Mouse (Mus musculus) limb, embryonic 11.5 days (tissue): ENCODE measurements around the gene Ank3. TPM values are rescaled to one million over a fixed set of nuclear protein-coding genes. Genes with fewer than 3 reads are reported as not detected.

ENCODE experiments used
- ATAC-seq: fragments of 200-750 bp; cut with Nextera tagmentation; 2 replicates; pipeline ENCODE4 v1.8.0; 2017; ENCODE audit warnings: low read depth; ENCODE audit not compliant: insufficient number of reproducible peaks, low FRiP score, low TSS enrichment
- DNase-seq: peaks from one replicate; pipeline ENCODE4 v3.0.0-alpha.2; 2015; ENCODE audit warnings: low spot score
- H3K27ac ChIP-seq: fragments of 300-500 bp; sonication (generic); replicated peaks from 2 replicates; pipeline ENCODE4 v1.5.1; 2014; ENCODE audit warnings: low read depth, mild to moderate bottlenecking, low read length
- H3K27me3 ChIP-seq: fragments of 300-500 bp; sonication (generic); 2 replicates; pipeline ENCODE4 v1.6.1; 2014; ENCODE audit warnings: mild to moderate bottlenecking, low read length, mixed read lengths; ENCODE audit not compliant: control insufficient read depth, insufficient read depth
- H3K36me3 ChIP-seq: fragments of 300-500 bp; sonication (generic); 2 replicates; pipeline ENCODE4 v1.6.1; 2014; ENCODE audit warnings: mild to moderate bottlenecking, low read length, moderate library complexity, mixed read lengths; ENCODE audit not compliant: control insufficient read depth, insufficient read depth
- H3K4me1 ChIP-seq: fragments of 300-500 bp; sonication (generic); 2 replicates; pipeline ENCODE4 v1.6.1; 2014; ENCODE audit warnings: low read length, mixed read lengths; ENCODE audit not compliant: control insufficient read depth, insufficient read depth
- H3K4me2 ChIP-seq: fragments of 300-500 bp; sonication (generic); 2 replicates; pipeline ENCODE4 v1.6.1; 2014; ENCODE audit warnings: low read depth, mild to moderate bottlenecking, moderate library complexity; ENCODE audit not compliant: severe bottlenecking
- H3K4me3 ChIP-seq: fragments of 300-500 bp; sonication (generic); 2 replicates; pipeline ENCODE4 v1.5.1; 2014; ENCODE audit warnings: low read depth, low read length
- H3K9ac ChIP-seq: fragments of 300-500 bp; sonication (generic); 2 replicates; pipeline ENCODE4 v1.6.1; 2014; ENCODE audit warnings: mild to moderate bottlenecking, low read length
- H3K9me3 ChIP-seq: fragments of 300-500 bp; sonication (generic); 2 replicates; pipeline ENCODE4 v1.6.1; 2016; ENCODE audit warnings: low read length; ENCODE audit not compliant: control insufficient read depth
- WGBS: fragments of 180-500 bp; shearing (Covaris S2); extraction: QIAGEN DNeasy Blood & Tissue Kit; methylation state at CpG from one replicate; pipeline ENCODE4 v1.1.7; 2014; 5-methylcytosine and 5-hydroxymethylcytosine counted together
- polyA plus RNA-seq: library from polyadenylated mRNA; unstranded; fragments of >200 nt; fragmentation: Nextera tagmentation; extraction: Ambion mirVana; gene quantifications from 2 replicates; pipeline ENCODE4 v1.2.1, GENCODE M21; 2014

Gene Ank3
- polyA plus RNA-seq, 1 experiment from 2014 or later, result 22.3 TPM

GRCm38 (mm10) chr10:69895606-69896005 lies 497.0 kb downstream of the Ank3 start:
- DNase-seq (no peak), ATAC-seq (no peak)
- no peak overlapping the region for H3K27ac ChIP-seq
- no peak overlapping the region for H3K4me2 ChIP-seq
- H3K36me3 ChIP-seq, result no peaks in the 10 kb centered on the region
- no peaks in the 10 kb centered on the region for H3K27me3 ChIP-seq
- H3K4me3 ChIP-seq, result no peak overlapping the region
- no peaks in the 10 kb centered on the region for H3K4me1 ChIP-seq
- WGBS, result 72% methylated on average over 9 of the region's 9 CpGs
- no peaks in the 10 kb centered on the region for H3K9me3 ChIP-seq
- H3K9ac ChIP-seq, result no peak overlapping the region

DNA sequence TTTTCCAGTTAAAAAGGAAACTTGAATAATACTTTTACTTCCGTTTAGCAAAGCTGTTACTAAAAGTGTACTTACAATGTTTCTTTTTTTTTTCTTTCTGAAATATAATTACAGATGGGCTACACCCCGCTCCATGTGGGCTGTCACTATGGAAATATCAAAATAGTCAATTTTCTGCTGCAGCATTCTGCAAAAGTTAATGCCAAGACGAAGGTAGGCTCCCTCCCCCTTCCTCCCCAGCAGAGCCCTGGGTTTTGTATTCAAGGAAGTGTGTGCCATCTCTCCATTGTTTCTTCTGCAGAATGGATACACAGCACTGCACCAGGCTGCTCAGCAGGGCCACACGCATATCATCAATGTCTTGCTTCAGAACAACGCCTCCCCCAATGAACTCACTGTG lies 499.4 kb downstream of the Ank3 start:
- H3K27me3 ChIP-seq, result no peaks in the 10 kb centered on the region
- DNase-seq, result no peak
- H3K4me1 ChIP-seq, result no peaks in the 10 kb centered on the region
- ATAC-seq, result no peak
- H3K9me3 ChIP-seq, result no peaks in the 10 kb centered on the region
- no peaks in the 10 kb centered on the region for H3K36me3 ChIP-seq
- no peak overlapping the region for H3K4me3 ChIP-seq
- no peak overlapping the region for H3K27ac ChIP-seq
- H3K9ac ChIP-seq, result no peak overlapping the region
- 88% methylated on average over 5 of the region's 5 CpGs for WGBS
- no peak overlapping the region for H3K4me2 ChIP-seq

- no peaks in the 10 kb centered on the region for H3K27me3 ChIP-seq
- H3K4me3 ChIP-seq, result no peak overlapping the region
- DNase-seq (no peak), ATAC-seq (no peak)
- H3K4me1 ChIP-seq, result no peaks in the 10 kb centered on the region
- no peak overlapping the region for H3K4me2 ChIP-seq
- no peak overlapping the region for H3K27ac ChIP-seq
- H3K9ac ChIP-seq, result no peak overlapping the region
- H3K9me3 ChIP-seq, result no peaks in the 10 kb centered on the region
- no peaks in the 10 kb centered on the region for H3K36me3 ChIP-seq
- 94% methylated on average over 8 of the region's 8 CpGs for WGBS
Measured at GRCm38 (mm10) chr10:69898821-69899220, 500.2 kb downstream of the Ank3 start.

DNA sequence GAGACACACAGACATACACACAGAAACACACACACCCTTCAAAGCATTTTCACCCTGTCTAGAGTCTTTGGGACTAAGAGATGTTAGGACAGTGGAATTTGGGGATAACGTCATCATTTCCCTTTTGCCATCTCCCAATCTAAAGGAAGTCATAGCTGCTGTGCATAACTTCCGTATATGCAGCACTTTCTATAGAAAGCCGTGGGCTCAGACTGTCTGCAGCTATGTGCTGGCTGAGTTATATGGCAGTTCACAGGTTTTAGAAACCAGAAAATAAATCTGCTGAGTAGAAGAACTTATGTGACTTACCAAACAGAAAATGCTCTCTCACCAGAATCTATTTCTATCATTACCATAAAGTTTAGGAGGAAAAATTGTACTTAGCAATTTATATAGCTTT lies 501.2 kb downstream of the Ank3 start:
- ATAC-seq, result no peak
- Histone ChIP-seq H3K4me3 (no peak overlapping the region), H3K4me2 (no peak overlapping the region), H3K9me3 (no peaks in the 10 kb centered on the region), H3K27me3 (no peaks in the 10 kb centered on the region), H3K27ac (no peak overlapping the region), H3K9ac (no peak overlapping the region), H3K4me1 (no peaks in the 10 kb centered on the region), H3K36me3 (no peaks in the 10 kb centered on the region)
- DNase-seq, result no peak
- 92% methylated on average over 3 of the region's 3 CpGs for WGBS

- ATAC-seq, result no peak
- Histone ChIP-seq H3K4me2 (no peak overlapping the region), H3K4me3 (no peak overlapping the region), H3K4me1 (no peaks in the 10 kb centered on the region), H3K36me3 (no peaks in the 10 kb centered on the region), H3K27me3 (no peaks in the 10 kb centered on the region), H3K9me3 (no peaks in the 10 kb centered on the region), H3K27ac (no peak overlapping the region), H3K9ac (no peak overlapping the region)
- WGBS, result 82% methylated on average over 6 of the region's 6 CpGs
- DNase-seq, result no peak
Measured at GRCm38 (mm10) chr10:69902024-69902423, 503.5 kb downstream of the Ank3 start.

GRCm38 (mm10) chr10:69904321-69904720 lies 505.7 kb downstream of the Ank3 start:
- no peak for ATAC-seq

DNA sequence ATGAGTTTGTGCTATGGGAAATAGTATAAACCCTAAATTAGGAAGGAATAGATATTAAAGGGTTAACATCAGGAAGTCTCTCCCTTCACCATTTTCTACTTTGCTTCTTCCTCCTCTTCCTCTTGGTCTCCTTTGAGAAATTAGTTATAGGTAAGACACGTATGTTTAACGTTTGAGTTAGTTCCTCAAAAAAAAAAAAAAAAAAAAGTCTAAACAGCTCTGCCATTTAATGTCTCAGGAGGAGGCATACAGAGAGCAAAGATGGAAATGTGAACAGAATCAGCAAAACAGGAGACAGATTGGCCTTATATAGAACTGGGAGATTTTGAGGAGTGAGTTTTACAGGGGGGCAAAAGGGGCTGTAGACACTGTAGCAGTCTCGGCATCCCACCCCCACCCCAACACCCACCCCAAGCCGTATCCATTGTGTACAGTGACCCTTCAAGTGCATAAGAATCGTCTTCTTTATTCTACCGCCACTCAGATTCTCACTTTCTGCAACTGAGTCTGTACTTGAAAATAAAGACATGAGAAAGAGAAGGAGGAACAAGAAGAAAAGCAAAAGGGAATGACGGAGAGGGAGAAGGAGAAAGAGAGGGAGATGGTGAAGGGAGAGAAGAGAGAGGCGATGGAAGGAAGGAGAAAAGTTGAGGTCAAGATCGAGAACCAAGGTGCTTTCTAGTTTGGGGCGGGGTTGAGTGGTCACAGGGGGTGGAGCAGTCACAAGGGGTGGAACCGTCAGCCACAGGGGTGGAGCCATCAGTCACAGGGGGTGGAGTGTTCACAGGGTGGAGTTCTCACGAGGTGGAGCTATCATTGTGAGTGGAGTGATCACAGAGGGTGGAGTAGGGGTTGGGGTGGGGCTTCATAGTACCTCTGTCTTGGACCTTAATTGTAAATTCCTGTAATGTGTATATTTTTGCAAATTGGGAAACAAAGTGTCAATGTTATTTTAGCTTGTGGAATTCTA lies 509.5 kb downstream of the Ank3 start:
- H3K4me2 ChIP-seq, result no peak overlapping the region
- no peaks in the 10 kb centered on the region for H3K36me3 ChIP-seq
- no peak overlapping the region for H3K4me3 ChIP-seq
- no peak for DNase-seq
- H3K9me3 ChIP-seq, result no peaks in the 10 kb centered on the region
- H3K9ac ChIP-seq, result no peak overlapping the region
- H3K27ac ChIP-seq, result no peak overlapping the region
- no peaks in the 10 kb centered on the region for H3K27me3 ChIP-seq
- ATAC-seq, result no peak
- no peaks in the 10 kb centered on the region for H3K4me1 ChIP-seq
- WGBS, result 45% methylated on average over 12 of the region's 12 CpGs

More at GRCm38 (mm10) chr10:69904321-69904720, 505.7 kb downstream of the Ank3 start:
- H3K4me1 ChIP-seq, result no peaks in the 10 kb centered on the region
- 53% methylated on average over 10 of the region's 10 CpGs for WGBS
- H3K9ac ChIP-seq, result no peak overlapping the region
- H3K36me3 ChIP-seq, result no peaks in the 10 kb centered on the region
- H3K27ac ChIP-seq, result no peak overlapping the region
- no peak for DNase-seq
- H3K9me3 ChIP-seq, result no peaks in the 10 kb centered on the region
- no peak overlapping the region for H3K4me2 ChIP-seq
- no peaks in the 10 kb centered on the region for H3K27me3 ChIP-seq
- no peak overlapping the region for H3K4me3 ChIP-seq

DNA sequence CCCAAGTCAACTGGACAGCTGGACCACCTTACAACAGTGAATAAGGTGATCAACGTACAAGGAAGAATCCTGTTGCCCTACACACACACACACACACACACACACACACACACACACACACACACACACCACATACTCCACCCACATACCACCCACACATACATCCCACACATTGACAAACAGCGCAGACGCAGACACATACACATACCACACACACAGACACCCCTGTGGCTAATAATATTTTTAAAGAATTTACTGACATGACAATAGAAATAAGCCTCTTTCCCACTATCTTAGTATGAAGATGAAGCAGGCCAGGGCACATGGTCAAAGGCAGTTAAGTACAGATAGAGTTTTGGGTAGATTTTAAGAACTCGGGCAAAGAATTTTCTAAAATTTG lies 511.3 kb downstream of the Ank3 start:
- Histone ChIP-seq H3K9ac (no peak overlapping the region), H3K27ac (no peak overlapping the region), H3K36me3 (no peaks in the 10 kb centered on the region), H3K4me2 (no peak overlapping the region), H3K4me1 (no peaks in the 10 kb centered on the region), H3K9me3 (no peaks in the 10 kb centered on the region), H3K27me3 (no peaks in the 10 kb centered on the region), H3K4me3 (no peak overlapping the region)
- ATAC-seq (no peak), DNase-seq (no peak)
- 91% methylated on average over 4 of the region's 4 CpGs for WGBS
